Mouse (Mus musculus) limb, embryonic 12.5 days (tissue): Measurements from ENCODE around the gene Tdrd5. TPM values are rescaled to one million over a fixed set of nuclear protein-coding genes. Genes with fewer than 3 reads are reported as not detected.

ENCODE experiments used
- ATAC-seq: fragments of 200-750 bp; cut with Nextera tagmentation; 2 replicates; pipeline ENCODE4 v1.8.0; 2017; ENCODE audit warnings: low read depth, moderate TSS enrichment; ENCODE audit not compliant: insufficient number of reproducible peaks, insufficient read depth, low FRiP score, low TSS enrichment
- H3K27ac ChIP-seq: fragments of 300-500 bp; sonication (generic); 2 replicates; pipeline ENCODE4 v1.5.1; 2016; ENCODE audit warnings: mild to moderate bottlenecking, moderate library complexity
- H3K27me3 ChIP-seq: fragments of 300-500 bp; sonication (generic); 2 replicates; pipeline ENCODE4 v1.6.1; 2016; ENCODE audit warnings: mild to moderate bottlenecking, moderate library complexity
- H3K36me3 ChIP-seq: fragments of 300-500 bp; sonication (generic); 2 replicates; pipeline ENCODE4 v1.6.1; 2016; ENCODE audit warnings: mild to moderate bottlenecking, moderate library complexity
- H3K4me1 ChIP-seq: fragments of 300-500 bp; sonication (generic); replicated peaks from 2 replicates; pipeline ENCODE4 v1.6.1; 2016
- H3K4me2 ChIP-seq: fragments of 300-500 bp; sonication (generic); 2 replicates; pipeline ENCODE4 v1.6.1; 2016; ENCODE audit warnings: mild to moderate bottlenecking, moderate library complexity
- H3K4me3 ChIP-seq: fragments of 300-500 bp; sonication (generic); replicated peaks from 2 replicates; pipeline ENCODE4 v1.5.1; 2016; ENCODE audit warnings: mild to moderate bottlenecking
- H3K9ac ChIP-seq: fragments of 300-500 bp; sonication (generic); replicated peaks from 2 replicates; pipeline ENCODE4 v1.6.1; 2016; ENCODE audit warnings: mild to moderate bottlenecking, moderate library complexity
- H3K9me3 ChIP-seq: fragments of 300-500 bp; sonication (generic); 2 replicates; pipeline ENCODE4 v1.6.1; 2016; ENCODE audit warnings: mild to moderate bottlenecking, moderate library complexity
- WGBS: fragments of 180-500 bp; shearing (Covaris S2); methylation state at CpG from one replicate; pipeline ENCODE4 v1.1.7; 2016; 5-methylcytosine and 5-hydroxymethylcytosine counted together
- polyA plus RNA-seq: library from polyadenylated mRNA; unstranded; fragments of >200 nt; fragmentation: Nextera tagmentation; extraction: Ambion mirVana; gene quantifications from 2 replicates; pipeline ENCODE4 v1.2.1, GENCODE M21; 2016

Tdrd5 gene
- polyA plus RNA-seq, 1 experiment from 2014 or later, result 0.40 TPM

GRCm38 (mm10) chr1:156221327-156221726 is 82.1 kb downstream of the Tdrd5 start:
- WGBS, result 56% methylated on average over 2 of the region's 2 CpGs
- no peaks in the 10 kb centered on the region for H3K36me3 ChIP-seq
- no peaks in the 10 kb centered on the region; the same call in 1 of the 2 replicates for H3K27me3 ChIP-seq
- H3K4me2 ChIP-seq, result no peak overlapping the region
- H3K4me3 ChIP-seq, result no peak overlapping the region
- no peak overlapping the region for H3K27ac ChIP-seq
- no peaks in the 10 kb centered on the region for H3K9me3 ChIP-seq
- no peak overlapping the region for H3K9ac ChIP-seq
- H3K4me1 ChIP-seq, result no peaks in the 10 kb centered on the region
- no peak for ATAC-seq

- H3K4me2 ChIP-seq, result no peak overlapping the region
- H3K4me1 ChIP-seq, result no peaks in the 10 kb centered on the region
- no peak overlapping the region for H3K9ac ChIP-seq
- no peak for ATAC-seq
- H3K36me3 ChIP-seq, result no peaks in the 10 kb centered on the region
- H3K27me3 ChIP-seq, result no peaks in the 10 kb centered on the region; the same call in 1 of the 2 replicates
- H3K4me3 ChIP-seq, result no peak overlapping the region
- WGBS, result 80% methylated on average over 2 of the region's 2 CpGs
- H3K27ac ChIP-seq, result no peak overlapping the region
- H3K9me3 ChIP-seq, result no peaks in the 10 kb centered on the region
Measured at GRCm38 (mm10) chr1:156218573-156218972, 84.9 kb downstream of the Tdrd5 start.

GRCm38 (mm10) chr1:156217941-156218340 is 85.5 kb downstream of the Tdrd5 start:
- H3K27me3 ChIP-seq, result no peaks in the 10 kb centered on the region; the same call in 1 of the 2 replicates
- H3K9me3 ChIP-seq, result no peaks in the 10 kb centered on the region
- H3K36me3 ChIP-seq, result no peaks in the 10 kb centered on the region
- H3K4me3 ChIP-seq, result no peak overlapping the region
- ATAC-seq, result no peak
- no peak overlapping the region for H3K9ac ChIP-seq
- H3K4me1 ChIP-seq, result no peaks in the 10 kb centered on the region
- H3K4me2 ChIP-seq, result no peak overlapping the region
- H3K27ac ChIP-seq, result no peak overlapping the region
- WGBS, result 74% methylated on average over 8 of the region's 8 CpGs

- H3K9me3 ChIP-seq, result no peaks in the 10 kb centered on the region
- H3K36me3 ChIP-seq, result no peaks in the 10 kb centered on the region
- no peak overlapping the region for H3K4me3 ChIP-seq
- H3K4me1 ChIP-seq, result no peaks in the 10 kb centered on the region
- no peak overlapping the region for H3K9ac ChIP-seq
- 62% methylated on average over 3 of the region's 3 CpGs for WGBS
- H3K27me3 ChIP-seq, result no peaks in the 10 kb centered on the region; the same call in 1 of the 2 replicates
- no peak overlapping the region for H3K27ac ChIP-seq
- ATAC-seq, result no peak
- no peak overlapping the region for H3K4me2 ChIP-seq
Measured at GRCm38 (mm10) chr1:156217393-156217792, 86.1 kb downstream of the Tdrd5 start.

- Histone ChIP-seq H3K27ac (no peak overlapping the region), H3K4me1 (no peaks in the 10 kb centered on the region), H3K9ac (no peak overlapping the region), H3K27me3 (no peaks in the 10 kb centered on the region), H3K36me3 (no peaks in the 10 kb centered on the region), H3K4me3 (no peak overlapping the region), H3K9me3 (no peaks in the 10 kb centered on the region), H3K4me2 (no peak overlapping the region)
- 72% methylated on average over 4 of the region's 4 CpGs for WGBS
- no peak for ATAC-seq
Measured at GRCm38 (mm10) chr1:156216249-156216648, 87.2 kb downstream of the Tdrd5 start.

- Histone ChIP-seq H3K4me2 (no peak overlapping the region), H3K27ac (no peak overlapping the region), H3K9me3 (no peaks in the 10 kb centered on the region), H3K36me3 (no peaks in the 10 kb centered on the region), H3K4me3 (no peak overlapping the region), H3K27me3 (no peaks in the 10 kb centered on the region), H3K4me1 (no peaks in the 10 kb centered on the region), H3K9ac (no peak overlapping the region)
- WGBS, result 83% methylated on average over 8 of the region's 8 CpGs
- no peak for ATAC-seq
Measured at GRCm38 (mm10) chr1:156214651-156215050, 88.8 kb downstream of the Tdrd5 start.

- ATAC-seq, result no peak
- H3K4me2 ChIP-seq, result no peak overlapping the region
- no peaks in the 10 kb centered on the region for H3K27me3 ChIP-seq
- H3K27ac ChIP-seq, result no peak overlapping the region
- WGBS, result 86% methylated on average over 5 of the region's 5 CpGs
- H3K9me3 ChIP-seq, result no peaks in the 10 kb centered on the region
- no peak overlapping the region for H3K9ac ChIP-seq
- H3K36me3 ChIP-seq, result no peaks in the 10 kb centered on the region
- no peaks in the 10 kb centered on the region for H3K4me1 ChIP-seq
- H3K4me3 ChIP-seq, result no peak overlapping the region
Measured at GRCm38 (mm10) chr1:156212923-156213322, 90.5 kb downstream of the Tdrd5 start.

- Histone ChIP-seq H3K27ac (no peak overlapping the region), H3K4me3 (no peak overlapping the region), H3K4me1 (no peaks in the 10 kb centered on the region), H3K9ac (no peak overlapping the region), H3K9me3 (no peaks in the 10 kb centered on the region), H3K27me3 (peaks cover 8% of the 10 kb centered on the region), H3K36me3 (no peaks in the 10 kb centered on the region), H3K4me2 (no peak overlapping the region)
- no peak for ATAC-seq
- 65% methylated on average over 6 of the region's 6 CpGs for WGBS
Measured at GRCm38 (mm10) chr1:156211809-156212317, 91.6 kb downstream of the Tdrd5 start.

Other genes with a start within 250 kb of the Tdrd5 start
- gene Fam163a, start 98.6 kb downstream of the Tdrd5 start, polyA plus RNA-seq, result 0.97 and 1.0 TPM in 2 replicates
- gene Nphs2, start 7.1 kb upstream of the Tdrd5 start, polyA plus RNA-seq, result not detected in 2 replicates
- 862 and 893 TPM in 2 replicates for gene Gm2000, start 62.4 kb upstream of the Tdrd5 start, polyA plus RNA-seq
- 0.30 and 0.55 TPM in 2 replicates for gene Axdnd1, start 117.5 kb upstream of the Tdrd5 start, polyA plus RNA-seq
- 29.7 and 36.2 TPM in 2 replicates for gene Soat1, start 170.7 kb upstream of the Tdrd5 start, polyA plus RNA-seq
- gene Gm10031, start 220.3 kb upstream of the Tdrd5 start, polyA plus RNA-seq, result 0.33 and 0.59 TPM in 2 replicates